Mouse (Mus musculus) forebrain, embryonic 15.5 days (tissue): ENCODE data around the gene Pcdh7. TPM values are rescaled to one million over a fixed set of nuclear protein-coding genes. Genes with fewer than 3 reads are reported as not detected.

Source experiments
- ATAC-seq: fragments of 200-750 bp; cut with Nextera tagmentation; replicated peaks from 2 replicates; pipeline ENCODE4 v1.8.0; 2017; ENCODE audit warnings: mild to moderate bottlenecking, moderate TSS enrichment, moderate library complexity
- H3K27ac ChIP-seq: fragments of 300-500 bp; sonication (generic); replicated peaks from 2 replicates; pipeline ENCODE4 v1.5.1; 2015; ENCODE audit warnings: mild to moderate bottlenecking, inconsistent platforms
- H3K27me3 ChIP-seq: fragments of 300-500 bp; sonication (generic); 2 replicates; pipeline ENCODE4 v1.6.1; 2015; ENCODE audit warnings: inconsistent platforms
- H3K36me3 ChIP-seq: fragments of 300-500 bp; sonication (generic); 2 replicates; pipeline ENCODE4 v1.6.1; 2015; ENCODE audit warnings: mild to moderate bottlenecking, inconsistent platforms
- H3K4me1 ChIP-seq: fragments of 300-500 bp; sonication (generic); 2 replicates; pipeline ENCODE4 v1.6.1; 2015; ENCODE audit warnings: inconsistent platforms
- H3K4me2 ChIP-seq: fragments of 300-500 bp; sonication (generic); replicated peaks from 2 replicates; pipeline ENCODE4 v1.6.1; 2015; ENCODE audit warnings: mild to moderate bottlenecking, inconsistent platforms
- H3K4me3 ChIP-seq: fragments of 300-500 bp; sonication (generic); 2 replicates; pipeline ENCODE4 v1.5.1; 2015; ENCODE audit warnings: mild to moderate bottlenecking, inconsistent platforms
- H3K9ac ChIP-seq: fragments of 300-500 bp; sonication (generic); replicated peaks from 2 replicates; pipeline ENCODE4 v1.6.1; 2015; ENCODE audit warnings: mild to moderate bottlenecking, inconsistent platforms
- H3K9me3 ChIP-seq: fragments of 300-500 bp; sonication (generic); 2 replicates; pipeline ENCODE4 v1.6.1; 2016; ENCODE audit warnings: inconsistent platforms
- WGBS: fragments of 180-500 bp; shearing (Covaris S2); methylation state at CpG from one replicate; pipeline ENCODE4 v1.1.7; 2015; ENCODE audit warnings: mixed read lengths; 5-methylcytosine and 5-hydroxymethylcytosine counted together
- polyA plus RNA-seq: library from polyadenylated mRNA; unstranded; fragments of >200 nt; fragmentation: Nextera tagmentation; extraction: Ambion mirVana; gene quantifications from 2 replicates; pipeline ENCODE4 v1.2.1, GENCODE M21; 2015

The Pcdh7 gene
- polyA plus RNA-seq, 1 experiment from 2014 or later, result 13.3 TPM

DNA sequence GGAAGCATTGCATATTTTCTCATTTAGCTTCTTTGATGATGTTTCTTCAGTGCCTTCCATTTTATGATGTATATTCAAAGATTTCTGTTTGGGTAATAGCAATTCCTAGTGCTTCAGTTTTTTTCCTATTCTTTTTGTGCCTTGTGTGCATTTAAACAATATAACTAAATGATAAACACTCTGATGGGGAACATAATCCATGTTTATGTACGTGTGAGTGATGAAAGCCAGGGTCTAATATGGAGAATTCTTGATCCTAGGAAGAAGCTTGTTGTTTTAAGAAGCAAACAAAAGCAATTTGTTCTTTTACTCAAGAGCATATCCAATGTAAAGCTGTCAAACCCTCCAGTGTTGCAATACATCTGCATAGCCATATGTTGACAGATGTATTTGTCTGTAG lies 153.0 kb downstream of the Pcdh7 start:
- WGBS, result 80% methylated on average over 1 of the region's 1 CpGs
- H3K9ac ChIP-seq, result no peak overlapping the region
- H3K4me1 ChIP-seq, result peaks cover 10% of the 10 kb centered on the region; the same call in 1 of the 2 replicates
- H3K9me3 ChIP-seq, result no peaks in the 10 kb centered on the region
- H3K4me2 ChIP-seq, result no peak overlapping the region
- no peak overlapping the region for H3K27ac ChIP-seq
- no peaks in the 10 kb centered on the region for H3K27me3 ChIP-seq
- H3K36me3 ChIP-seq, result no peaks in the 10 kb centered on the region
- ATAC-seq, result no peak
- no peak overlapping the region for H3K4me3 ChIP-seq

DNA sequence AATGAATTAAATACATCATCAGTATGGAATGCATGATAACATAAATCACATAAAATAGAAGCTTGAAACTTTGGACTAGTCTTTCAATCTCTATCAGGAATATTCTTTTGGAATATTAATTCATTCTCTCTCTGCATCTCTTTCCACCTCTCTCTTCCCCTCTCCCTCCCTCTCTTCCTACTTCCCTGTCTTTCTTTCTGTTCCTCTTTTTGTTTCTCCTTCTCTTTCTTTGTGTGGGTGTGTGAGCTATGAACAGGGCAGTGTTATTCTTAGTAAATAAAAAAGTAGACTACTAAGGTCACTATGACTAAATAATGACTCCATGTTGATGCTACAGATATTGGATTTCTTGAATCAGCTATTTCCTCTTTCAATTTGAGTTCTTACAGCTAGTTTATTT lies 167.2 kb downstream of the Pcdh7 start:
- H3K4me1 ChIP-seq, result no peaks in the 10 kb centered on the region
- ATAC-seq, result no peak
- H3K9me3 ChIP-seq, result no peaks in the 10 kb centered on the region
- H3K4me2 ChIP-seq, result no peak overlapping the region
- no peak overlapping the region for H3K4me3 ChIP-seq
- H3K27me3 ChIP-seq, result no peaks in the 10 kb centered on the region
- H3K27ac ChIP-seq, result no peak overlapping the region
- H3K36me3 ChIP-seq, result no peaks in the 10 kb centered on the region
- H3K9ac ChIP-seq, result no peak overlapping the region

DNA sequence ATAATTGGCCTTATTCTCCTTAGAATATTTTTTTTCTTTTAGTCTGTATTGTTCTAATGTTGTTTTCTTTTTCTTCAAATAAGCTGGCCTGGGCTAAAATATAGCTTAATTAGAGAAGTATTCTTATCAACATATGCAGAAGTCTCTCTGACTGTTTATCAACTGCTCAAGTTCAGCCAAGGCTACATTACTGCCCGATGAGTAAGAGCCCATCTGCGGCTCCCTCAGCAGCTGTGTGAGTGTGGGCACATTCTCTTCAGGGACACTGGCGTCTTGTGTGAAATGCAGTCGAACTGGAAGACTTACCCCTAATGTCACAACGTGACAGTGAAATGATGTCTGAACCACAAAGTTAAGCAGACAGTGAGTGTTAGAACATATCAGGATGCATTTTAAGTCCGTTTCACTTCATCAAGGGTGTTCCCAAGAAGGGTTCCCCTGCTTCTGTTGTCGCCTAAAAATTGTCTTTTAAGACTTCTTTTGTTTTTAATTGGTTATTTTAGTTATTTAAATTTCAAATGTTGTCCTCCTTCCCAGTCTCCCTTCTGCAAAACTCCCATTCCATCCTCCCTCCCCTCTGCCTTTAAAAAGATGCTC lies 181.3 kb downstream of the Pcdh7 start:
- Histone ChIP-seq H3K27ac (no peak overlapping the region), H3K4me3 (no peak overlapping the region), H3K9ac (no peak overlapping the region), H3K4me2 (no peak overlapping the region), H3K27me3 (no peaks in the 10 kb centered on the region), H3K36me3 (no peaks in the 10 kb centered on the region), H3K4me1 (no peaks in the 10 kb centered on the region), H3K9me3 (no peaks in the 10 kb centered on the region)
- WGBS, result 72% methylated on average over 7 of the region's 7 CpGs
- no peak for ATAC-seq

DNA sequence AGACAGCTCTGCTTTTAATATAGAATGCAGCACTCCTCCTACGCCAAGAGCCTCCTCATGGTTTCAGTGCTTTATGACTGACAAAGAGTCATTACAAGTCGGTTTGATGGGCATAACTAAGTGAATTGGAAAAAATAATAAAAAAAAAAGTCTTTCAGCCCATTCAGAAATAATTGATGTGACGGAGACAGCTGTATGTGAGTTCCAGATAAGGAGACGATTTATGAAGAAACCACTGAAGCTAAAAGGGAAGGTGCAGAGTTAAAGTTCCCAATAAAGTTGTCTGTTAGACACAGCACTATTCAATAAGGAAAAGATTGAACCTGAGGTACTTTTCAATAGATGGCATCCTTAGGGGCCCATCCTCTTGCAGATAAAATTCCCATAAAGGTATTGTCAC lies 189.5 kb downstream of the Pcdh7 start:
- no peaks in the 10 kb centered on the region for H3K4me1 ChIP-seq
- no peaks in the 10 kb centered on the region for H3K27me3 ChIP-seq
- no peaks in the 10 kb centered on the region for H3K9me3 ChIP-seq
- H3K36me3 ChIP-seq, result no peaks in the 10 kb centered on the region
- no peak overlapping the region for H3K9ac ChIP-seq
- no peak overlapping the region for H3K27ac ChIP-seq
- WGBS, result 74% methylated on average over 4 of the region's 4 CpGs
- ATAC-seq, result no peak
- no peak overlapping the region for H3K4me2 ChIP-seq
- no peak overlapping the region for H3K4me3 ChIP-seq

GRCm38 (mm10) chr5:57921140-57921539 lies 203.4 kb downstream of the Pcdh7 start:
- Histone ChIP-seq H3K9me3 (no peaks in the 10 kb centered on the region), H3K27ac (no peak overlapping the region)
- 89% methylated on average over 5 of the region's 5 CpGs for WGBS

DNA sequence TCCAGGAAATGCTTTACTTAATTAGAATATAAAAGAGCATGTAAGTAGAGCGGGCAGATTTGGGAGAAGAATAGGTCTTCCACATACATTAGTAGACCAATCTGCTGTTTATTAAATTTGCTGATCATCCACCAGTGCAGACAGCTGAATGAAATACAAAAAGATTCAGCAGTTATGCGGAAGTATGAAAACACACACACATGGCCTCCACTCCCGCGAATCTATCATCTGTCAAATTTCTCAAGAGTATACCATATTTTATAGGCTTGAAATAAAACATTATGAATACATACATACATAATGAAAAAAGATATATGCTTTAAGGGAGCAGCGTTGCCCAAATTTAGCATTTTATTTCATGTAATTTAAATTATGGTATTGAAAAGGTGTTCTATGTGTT lies 213.6 kb downstream of the Pcdh7 start:
- Histone ChIP-seq H3K27ac (no peak overlapping the region), H3K9ac (no peak overlapping the region), H3K9me3 (no peaks in the 10 kb centered on the region), H3K4me1 (no peaks in the 10 kb centered on the region), H3K4me3 (no peak overlapping the region), H3K27me3 (no peaks in the 10 kb centered on the region), H3K4me2 (no peak overlapping the region), H3K36me3 (no peaks in the 10 kb centered on the region)
- ATAC-seq, result peak; percentile 41; the same call in 1 of the 2 replicates
- WGBS, result 70% methylated on average over 5 of the region's 5 CpGs

More at GRCm38 (mm10) chr5:57921140-57921539, 203.4 kb downstream of the Pcdh7 start:
- Histone ChIP-seq H3K4me3 (no peak overlapping the region), H3K4me2 (no peak overlapping the region), H3K4me1 (no peaks in the 10 kb centered on the region), H3K9ac (no peak overlapping the region), H3K36me3 (no peaks in the 10 kb centered on the region), H3K27me3 (no peaks in the 10 kb centered on the region)
- ATAC-seq, result no peak

- Histone ChIP-seq H3K9me3 (no peaks in the 10 kb centered on the region), H3K9ac (no peak overlapping the region), H3K4me2 (no peak overlapping the region), H3K27ac (no peak overlapping the region), H3K4me1 (no peaks in the 10 kb centered on the region), H3K36me3 (no peaks in the 10 kb centered on the region), H3K27me3 (no peaks in the 10 kb centered on the region), H3K4me3 (no peak overlapping the region)
- 77% methylated on average over 5 of the region's 5 CpGs for WGBS
- 0 out of 2 replicates have a peak, but pooled peaks have one; percentile 2 for ATAC-seq
Observed at GRCm38 (mm10) chr5:57931738-57932137, 214.0 kb downstream of the Pcdh7 start.

DNA sequence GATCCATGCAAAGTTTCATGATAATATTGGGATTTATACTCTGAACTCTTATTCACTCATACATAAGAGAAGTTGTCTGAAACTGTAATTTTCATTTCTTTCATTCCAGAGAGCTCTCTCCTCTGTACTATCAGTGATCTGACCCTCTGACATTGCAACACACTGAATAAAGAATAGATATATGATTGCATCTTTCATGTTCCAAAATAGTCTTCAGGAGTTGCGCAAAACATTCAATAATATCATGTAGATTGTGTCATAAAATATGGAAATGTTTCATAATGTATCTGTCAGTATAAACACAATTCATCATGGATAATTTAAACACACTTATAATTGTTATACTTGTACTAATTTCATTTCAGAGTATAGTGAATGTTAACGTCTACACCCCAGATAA lies 216.9 kb downstream of the Pcdh7 start:
- H3K27me3 ChIP-seq, result no peaks in the 10 kb centered on the region
- H3K4me3 ChIP-seq, result no peak overlapping the region
- no peak overlapping the region for H3K4me2 ChIP-seq
- H3K36me3 ChIP-seq, result no peaks in the 10 kb centered on the region
- no peak overlapping the region for H3K27ac ChIP-seq
- ATAC-seq, result no peak
- no peak overlapping the region for H3K9ac ChIP-seq
- no peaks in the 10 kb centered on the region for H3K4me1 ChIP-seq
- 92% methylated on average over 2 of the region's 2 CpGs for WGBS
- no peaks in the 10 kb centered on the region for H3K9me3 ChIP-seq

- Histone ChIP-seq H3K27ac (no peak overlapping the region), H3K36me3 (no peaks in the 10 kb centered on the region), H3K9ac (no peak overlapping the region), H3K4me1 (no peaks in the 10 kb centered on the region), H3K4me3 (no peak overlapping the region), H3K27me3 (no peaks in the 10 kb centered on the region), H3K4me2 (no peak overlapping the region), H3K9me3 (no peaks in the 10 kb centered on the region)
- 90% methylated on average over 3 of the region's 3 CpGs for WGBS
- ATAC-seq, result no peak
Observed at GRCm38 (mm10) chr5:57940457-57940856, 222.7 kb downstream of the Pcdh7 start.

DNA sequence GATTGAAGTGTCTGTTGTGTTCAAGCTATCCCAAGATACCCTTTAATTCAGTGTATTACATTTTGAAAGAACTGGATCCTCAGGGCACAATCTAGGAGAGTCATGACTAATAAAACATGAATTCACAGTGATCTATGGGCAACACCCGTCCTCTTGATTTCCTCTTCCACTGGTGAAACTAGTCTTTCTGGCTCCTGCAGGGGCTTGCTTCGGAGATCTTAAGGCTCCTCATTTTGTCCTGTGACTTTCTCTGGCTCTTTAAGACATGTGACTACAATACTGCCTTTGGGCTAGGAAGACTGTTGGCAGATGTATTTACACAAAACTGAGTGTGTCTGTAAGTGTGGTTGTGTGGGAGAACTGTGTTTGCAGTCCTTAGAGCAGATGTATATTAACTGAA lies 225.4 kb downstream of the Pcdh7 start:
- Histone ChIP-seq H3K4me3 (no peak overlapping the region), H3K9ac (no peak overlapping the region), H3K27me3 (no peaks in the 10 kb centered on the region), H3K27ac (no peak overlapping the region), H3K4me2 (no peak overlapping the region), H3K4me1 (no peaks in the 10 kb centered on the region), H3K9me3 (no peaks in the 10 kb centered on the region), H3K36me3 (no peaks in the 10 kb centered on the region)
- no peak for ATAC-seq
- 93% methylated on average over 2 of the region's 2 CpGs for WGBS

- Histone ChIP-seq H3K27me3 (no peaks in the 10 kb centered on the region), H3K4me2 (no peak overlapping the region), H3K4me1 (no peaks in the 10 kb centered on the region), H3K4me3 (no peak overlapping the region), H3K9me3 (no peaks in the 10 kb centered on the region), H3K36me3 (no peaks in the 10 kb centered on the region), H3K27ac (no peak overlapping the region), H3K9ac (no peak overlapping the region)
- ATAC-seq, result no peak
- 80% methylated on average over 2 of the region's 2 CpGs for WGBS
Observed at GRCm38 (mm10) chr5:57943611-57944010, 225.8 kb downstream of the Pcdh7 start.

DNA sequence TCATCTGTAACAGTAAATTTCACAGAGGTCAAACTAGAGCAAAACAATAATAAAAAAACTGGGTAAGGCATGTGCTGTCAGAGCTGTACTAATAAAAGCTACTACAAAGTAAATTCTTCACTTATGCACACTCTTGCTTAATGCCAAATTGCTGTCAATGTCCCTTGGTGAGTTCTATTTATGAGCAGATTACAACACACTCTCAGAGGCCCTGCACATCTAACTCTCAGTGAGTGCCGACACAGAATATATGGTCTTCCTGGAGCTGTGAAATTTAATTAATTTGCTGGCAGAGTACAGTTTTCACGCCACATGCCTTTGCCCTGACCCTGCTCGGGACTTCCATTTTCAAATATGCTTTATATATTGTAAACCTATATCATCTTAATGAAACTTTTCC lies 227.7 kb downstream of the Pcdh7 start:
- H3K4me2 ChIP-seq, result no peak overlapping the region
- H3K9me3 ChIP-seq, result no peaks in the 10 kb centered on the region
- no peaks in the 10 kb centered on the region for H3K27me3 ChIP-seq
- no peak overlapping the region for H3K9ac ChIP-seq
- no peaks in the 10 kb centered on the region for H3K36me3 ChIP-seq
- no peak for ATAC-seq
- no peaks in the 10 kb centered on the region for H3K4me1 ChIP-seq
- H3K27ac ChIP-seq, result no peak overlapping the region
- no peak overlapping the region for H3K4me3 ChIP-seq
- 62% methylated on average over 3 of the region's 3 CpGs for WGBS

DNA sequence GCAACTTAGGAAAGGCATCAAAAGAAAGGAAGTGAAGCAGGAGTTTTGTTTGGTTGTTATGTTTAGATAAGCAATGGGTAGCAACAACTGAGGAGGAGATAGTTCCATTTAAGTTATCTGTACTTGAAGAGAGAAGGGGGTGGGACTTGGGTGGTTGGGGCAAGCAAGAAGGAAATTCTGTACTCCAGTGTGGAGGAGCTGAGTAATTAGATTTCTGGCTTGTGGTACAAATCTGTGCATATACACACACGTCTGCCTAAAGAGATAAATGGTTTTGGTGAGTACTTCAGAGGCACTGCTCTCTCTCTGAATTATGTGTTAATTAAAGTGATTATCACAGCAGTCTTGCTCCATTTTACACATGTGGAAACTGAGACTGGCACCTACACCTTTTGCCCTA lies 241.6 kb downstream of the Pcdh7 start:
- no peak for ATAC-seq
- H3K27me3 ChIP-seq, result no peaks in the 10 kb centered on the region
- WGBS, result 51% methylated on average over 1 of the region's 1 CpGs

More for the DNA sequence above, 241.6 kb downstream of the Pcdh7 start:
- no peak overlapping the region for H3K9ac ChIP-seq
- no peaks in the 10 kb centered on the region for H3K4me1 ChIP-seq
- no peaks in the 10 kb centered on the region for H3K9me3 ChIP-seq
- no peak overlapping the region for H3K4me3 ChIP-seq
- H3K27ac ChIP-seq, result no peak overlapping the region
- no peaks in the 10 kb centered on the region for H3K36me3 ChIP-seq
- H3K4me2 ChIP-seq, result no peak overlapping the region
